Mouse (Mus musculus) layer of hippocampus, adult 6 months (tissue): Measurements from ENCODE around the gene Rasl11b. TPM values are rescaled to one million over a fixed set of nuclear protein-coding genes. Genes with fewer than 3 reads are reported as not detected.

Experiments used
- long read RNA-seq, 2 experiments: library from polyadenylated mRNA; unstranded; transcript quantifications; one replicate each; pipeline ENCODE4 v2.0.0; 2019 to 2020
- polyA plus RNA-seq: library from polyadenylated mRNA; unstranded; fragments of <200 nt; fragmentation: Nextera tagmentation; gene quantifications from 2 replicates; pipeline ENCODE4 v1.2.3, GENCODE M21; 2021

Rasl11b gene
- polyA plus RNA-seq = 41.7 and 52.3 TPM in 2 replicates
- long read RNA-seq, experiment 1, transcript Rasl11b-201 (4 exons, 1,812 nt) = major isoform, 118 of 123 reads
- long read RNA-seq, experiment 1, transcript Rasl11b-203 (1 exons, 1,582 nt) = minor isoform, 5 of 123 reads
- long read RNA-seq, experiment 1, partial matches to known transcripts = 0 of 123 reads
- long read RNA-seq, experiment 1, other reads (novel, unspliced or antisense) = 0 of 123 reads
- long read RNA-seq, experiment 2, transcript Rasl11b-201 (4 exons, 1,812 nt) = major isoform, 239 of 243 reads
- long read RNA-seq, experiment 2, partial matches to known transcripts = 0 of 243 reads
- long read RNA-seq, experiment 2, other reads (novel, unspliced or antisense) = 2 of 243 reads

GRCm38 (mm10) chr5:74194841-74195613 is at the start of gene Rasl11b:
Gene Rasl11b (plus strand): TSS chr5:74195286.

Other genes with a start within 250 kb of the Rasl11b start
- gene Usp46, start 126.9 kb upstream of the Rasl11b start, polyA plus RNA-seq = 79.7 and 87.7 TPM in 2 replicates